Mouse (Mus musculus): ENCODE measurements around the gene Krt84.

DNA sequence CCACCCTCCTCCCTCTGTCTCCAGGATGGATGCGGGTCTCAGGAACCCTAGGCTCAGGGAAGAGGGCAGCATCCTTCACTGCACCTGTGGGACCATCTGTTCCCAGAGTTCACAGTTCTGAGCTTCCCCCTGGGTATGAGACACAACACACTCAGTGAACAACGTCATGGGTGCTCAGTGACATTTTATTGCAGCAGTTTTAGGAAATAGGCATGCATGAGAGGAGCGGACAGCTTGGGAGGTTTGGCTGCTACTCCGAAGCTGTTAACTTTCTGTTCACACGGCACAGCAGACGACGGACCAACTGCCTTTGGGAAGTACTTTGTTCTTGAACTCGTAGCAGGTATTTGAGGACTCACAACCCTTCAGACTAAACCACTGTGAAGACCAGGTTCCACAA lies 19.6 kb upstream of the Krt84 start:
- TF ChIP-seq CTCF (IDR thresholded peaks at IDR 0.05; ENCODE audit: extremely low read depth, insufficient read depth, low read length): no peak
- TF ChIP-seq POLR2A (IDR thresholded peaks at IDR 0.05; ENCODE audit: extremely low read depth, insufficient read depth, low read length): no peak

Measured in cortical plate, adult 2 months (tissue).